Mouse (Mus musculus): Measurements from ENCODE around the gene Wnt7b. TPM values are rescaled to one million over a fixed set of nuclear protein-coding genes. Genes with fewer than 3 reads are reported as not detected.

The Wnt7b gene
- total and polyA plus RNA-seq, 2 experiments: 0.06 to 0.09 TPM

DNA sequence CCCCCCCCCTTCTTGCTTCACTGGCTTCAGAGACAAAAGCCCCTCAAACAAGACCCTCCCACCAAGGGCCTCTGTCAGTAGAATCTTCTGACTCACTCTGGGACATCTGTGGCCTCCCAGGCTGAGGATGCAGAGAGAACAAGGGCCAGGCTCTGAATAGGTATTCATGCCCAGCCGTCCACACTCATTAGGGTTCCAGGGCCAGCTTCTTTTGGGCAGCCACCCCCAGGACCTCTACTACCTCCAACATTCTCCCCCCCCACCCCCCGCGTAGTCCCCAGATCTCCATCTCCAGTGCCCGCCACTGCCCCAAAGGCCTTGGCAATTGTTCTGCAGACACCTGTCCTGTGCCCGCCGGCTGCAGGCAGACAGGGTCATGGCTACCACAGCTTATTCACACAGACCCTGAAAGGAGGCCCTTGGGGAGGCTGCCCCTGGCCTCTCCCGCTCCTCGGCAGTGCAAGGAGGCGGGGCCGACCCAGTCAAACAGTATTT, 84.2 kb downstream of the Wnt7b start:
- H3K9ac ChIP-seq (ENCODE audit: low read depth, low read length): no peak overlapping the region

GRCm38 (mm10) chr15:85497548-85497947, 84.7 kb downstream of the Wnt7b start:
- Histone ChIP-seq H3K27me3 (ENCODE audit: control insufficient read depth, insufficient read depth, low read length) (no peaks in the 10 kb centered on the region), H3K36me3 (ENCODE audit: control insufficient read depth, insufficient read depth, low read length) (no peaks in the 10 kb centered on the region), H3K4me1 (ENCODE audit: control insufficient read depth, insufficient read depth, low read length) (no peaks in the 10 kb centered on the region), H3K27ac (replicated peaks; ENCODE audit: insufficient read depth, low read depth, low read length) (no peak overlapping the region), H3K9ac (ENCODE audit: low read depth, low read length) (no peak overlapping the region), H3K79me2 (ENCODE audit: control insufficient read depth, insufficient read depth, low read length) (no peaks in the 10 kb centered on the region), H3K4me3 (ENCODE audit: insufficient read depth, low read depth, low read length) (no peak overlapping the region)
- WGBS: 91% methylated on average over 4 of the region's 4 CpGs
- DNase-seq (ENCODE audit: extremely low read depth, low read depth, low spot score): no peak
- TF ChIP-seq CTCF (IDR thresholded peaks at IDR 0.05; ENCODE audit: low read depth, low read length) (no peak), POLR2A (IDR thresholded peaks at IDR 0.05; ENCODE audit: extremely low read depth, insufficient read depth, low read length) (no peak)

More for the DNA sequence above, 84.2 kb downstream of the Wnt7b start:
- H3K4me1 ChIP-seq (ENCODE audit: control insufficient read depth, insufficient read depth, low read length): no peaks in the 10 kb centered on the region
- WGBS: 68% methylated on average over 10 of the region's 10 CpGs
- H3K27me3 ChIP-seq (ENCODE audit: control insufficient read depth, insufficient read depth, low read length): no peaks in the 10 kb centered on the region
- no peak for TF ChIP-seq CTCF (IDR thresholded peaks at IDR 0.05; ENCODE audit: low read depth, low read length)
- TF ChIP-seq POLR2A (IDR thresholded peaks at IDR 0.05; ENCODE audit: extremely low read depth, insufficient read depth, low read length): no peak
- H3K79me2 ChIP-seq (ENCODE audit: control insufficient read depth, insufficient read depth, low read length): no peaks in the 10 kb centered on the region
- DNase-seq (ENCODE audit: extremely low read depth, low read depth, low spot score): no peak
- no peak overlapping the region for H3K27ac ChIP-seq (replicated peaks; ENCODE audit: insufficient read depth, low read depth, low read length)
- no peaks in the 10 kb centered on the region for H3K36me3 ChIP-seq (ENCODE audit: control insufficient read depth, insufficient read depth, low read length)
- H3K4me3 ChIP-seq (ENCODE audit: insufficient read depth, low read depth, low read length): no peak overlapping the region

DNA sequence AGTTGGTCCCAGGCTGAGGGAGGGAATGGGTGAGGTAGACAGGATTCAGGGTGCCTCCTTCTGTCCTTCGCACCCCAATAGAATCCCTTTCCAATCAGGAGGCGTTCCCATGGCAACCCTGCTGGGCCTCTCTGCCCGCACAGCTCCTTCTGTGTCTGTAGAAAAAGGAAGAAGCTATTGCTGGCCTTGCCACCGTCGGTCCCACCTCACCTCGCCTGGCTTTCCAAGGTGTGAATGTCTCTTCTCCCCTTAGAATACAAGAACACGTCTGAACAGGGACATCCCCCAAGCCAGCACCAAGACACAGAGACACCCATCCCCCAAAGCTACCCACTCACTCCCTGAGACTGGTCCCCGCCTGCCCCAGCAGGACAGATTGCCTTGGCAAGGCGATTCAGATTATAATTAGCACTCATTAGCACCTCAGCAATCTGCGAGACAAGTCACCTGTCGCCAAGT, 88.1 kb downstream of the Wnt7b start:
- Histone ChIP-seq H3K79me2 (ENCODE audit: control insufficient read depth, insufficient read depth, low read length) (no peaks in the 10 kb centered on the region), H3K27me3 (ENCODE audit: control insufficient read depth, insufficient read depth, low read length) (no peaks in the 10 kb centered on the region), H3K9ac (ENCODE audit: low read depth, low read length) (no peak overlapping the region), H3K4me3 (ENCODE audit: insufficient read depth, low read depth, low read length) (no peak overlapping the region), H3K4me1 (ENCODE audit: control insufficient read depth, insufficient read depth, low read length) (no peaks in the 10 kb centered on the region), H3K27ac (replicated peaks; ENCODE audit: insufficient read depth, low read depth, low read length) (no peak overlapping the region), H3K36me3 (ENCODE audit: control insufficient read depth, insufficient read depth, low read length) (no peaks in the 10 kb centered on the region)
- TF ChIP-seq CTCF (IDR thresholded peaks at IDR 0.05; ENCODE audit: low read depth, low read length) (no peak), POLR2A (IDR thresholded peaks at IDR 0.05; ENCODE audit: extremely low read depth, insufficient read depth, low read length) (no peak)
- no peak for DNase-seq (ENCODE audit: extremely low read depth, low read depth, low spot score)
- WGBS: 24% methylated on average over 11 of the region's 11 CpGs

- TF ChIP-seq POLR2A (IDR thresholded peaks at IDR 0.05; ENCODE audit: extremely low read depth, insufficient read depth, low read length) (no peak), CTCF (IDR thresholded peaks at IDR 0.05; ENCODE audit: low read depth, low read length) (no peak)
- 79% methylated on average over 7 of the region's 7 CpGs for WGBS
- Histone ChIP-seq H3K27ac (replicated peaks; ENCODE audit: insufficient read depth, low read depth, low read length) (no peak overlapping the region), H3K4me3 (ENCODE audit: insufficient read depth, low read depth, low read length) (no peak overlapping the region), H3K4me1 (ENCODE audit: control insufficient read depth, insufficient read depth, low read length) (no peaks in the 10 kb centered on the region), H3K36me3 (ENCODE audit: control insufficient read depth, insufficient read depth, low read length) (no peaks in the 10 kb centered on the region), H3K79me2 (ENCODE audit: control insufficient read depth, insufficient read depth, low read length) (no peaks in the 10 kb centered on the region), H3K9ac (ENCODE audit: low read depth, low read length) (no peak overlapping the region), H3K27me3 (ENCODE audit: control insufficient read depth, insufficient read depth, low read length) (no peaks in the 10 kb centered on the region)
- DNase-seq (ENCODE audit: extremely low read depth, low read depth, low spot score): no peak
Observed at GRCm38 (mm10) chr15:85489751-85490150, 92.5 kb downstream of the Wnt7b start.

DNA sequence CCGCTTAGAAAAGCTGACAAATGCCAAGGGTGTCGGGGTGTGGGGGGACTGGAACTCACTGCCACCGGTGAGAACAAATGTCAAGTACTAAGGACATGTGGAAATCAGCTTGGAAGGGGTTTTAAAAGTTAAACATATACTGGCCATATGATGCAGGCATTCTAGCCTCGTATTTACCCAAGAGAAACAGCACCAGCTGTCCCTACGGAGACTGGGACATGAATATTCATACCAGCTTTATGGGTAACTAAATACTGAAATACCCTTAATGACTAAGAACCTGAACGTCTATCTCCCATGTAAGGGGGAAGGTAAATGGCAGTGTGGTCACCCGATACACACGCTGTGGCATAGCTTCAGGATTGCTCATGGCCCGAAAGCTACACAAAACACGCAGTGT, 93.4 kb downstream of the Wnt7b start:
- H3K9ac ChIP-seq (ENCODE audit: low read depth, low read length): no peak overlapping the region
- no peaks in the 10 kb centered on the region for H3K27me3 ChIP-seq (ENCODE audit: control insufficient read depth, insufficient read depth, low read length)
- H3K4me1 ChIP-seq (ENCODE audit: control insufficient read depth, insufficient read depth, low read length): no peaks in the 10 kb centered on the region
- H3K4me3 ChIP-seq (ENCODE audit: insufficient read depth, low read depth, low read length): no peak overlapping the region
- DNase-seq (ENCODE audit: extremely low read depth, low read depth, low spot score): no peak
- WGBS: 80% methylated on average over 10 of the region's 10 CpGs
- H3K79me2 ChIP-seq (ENCODE audit: control insufficient read depth, insufficient read depth, low read length): no peaks in the 10 kb centered on the region
- no peaks in the 10 kb centered on the region for H3K36me3 ChIP-seq (ENCODE audit: control insufficient read depth, insufficient read depth, low read length)
- TF ChIP-seq CTCF (IDR thresholded peaks at IDR 0.05; ENCODE audit: low read depth, low read length): no peak
- no peak for TF ChIP-seq POLR2A (IDR thresholded peaks at IDR 0.05; ENCODE audit: extremely low read depth, insufficient read depth, low read length)
- H3K27ac ChIP-seq (replicated peaks; ENCODE audit: insufficient read depth, low read depth, low read length): no peak overlapping the region

Other genes with a start within 250 kb of the Wnt7b start
- gene Atxn10, start 246.2 kb downstream of the Wnt7b start, total RNA-seq (2014; rRNA removed): 36.8 and 42.0 TPM in 2 replicates
- gene Atxn10, start 246.2 kb downstream of the Wnt7b start, polyA plus RNA-seq (2012; rRNA removed): 41.0 and 48.7 TPM in 2 replicates
- not detected in 2 replicates for gene 7530416G11Rik, start 79.2 kb downstream of the Wnt7b start, total RNA-seq (2014; rRNA removed)
- gene 7530416G11Rik, start 79.2 kb downstream of the Wnt7b start, polyA plus RNA-seq (2012; rRNA removed): not detected in 2 replicates
- 184 and 206 TPM in 2 replicates for gene Ppara, start 152.5 kb upstream of the Wnt7b start, total RNA-seq (2014; rRNA removed)
- gene Ppara, start 152.5 kb upstream of the Wnt7b start, polyA plus RNA-seq (2012; rRNA removed): 36.2 and 39.8 TPM in 2 replicates
- gene Cdpf1, start 229.2 kb upstream of the Wnt7b start, total RNA-seq (2014; rRNA removed): 10.1 and 11.6 TPM in 2 replicates
- gene Cdpf1, start 229.2 kb upstream of the Wnt7b start, polyA plus RNA-seq (2012; rRNA removed): 18.3 and 19.6 TPM in 2 replicates
- under 0.01 and 0.09 TPM in 2 replicates for gene Pkdrej, start 239.3 kb upstream of the Wnt7b start, total RNA-seq (2014; rRNA removed)
- 0.01 TPM in 2 replicates for gene Pkdrej, start 239.3 kb upstream of the Wnt7b start, polyA plus RNA-seq (2012; rRNA removed)
- 52.4 and 59.5 TPM in 2 replicates for gene Ttc38, start 249.8 kb upstream of the Wnt7b start, total RNA-seq (2014; rRNA removed)
- 19.1 and 37.2 TPM in 2 replicates for gene Ttc38, start 249.8 kb upstream of the Wnt7b start, polyA plus RNA-seq (2012; rRNA removed)

Measured in liver, adult 2 months (tissue).